Mouse (Mus musculus): ENCODE results near the gene Tnfsf15. TPM values are rescaled to one million over a fixed set of nuclear protein-coding genes. Genes with fewer than 3 reads are reported as not detected.

Tnfsf15 gene
- polyA plus RNA-seq, 1 experiment from 2014 or later: 0.15 TPM

- no peak overlapping the region for H3K4me3 ChIP-seq
- WGBS: 87% methylated on average over 3 of the region's 3 CpGs
These were observed 4.9 kb downstream of the Tnfsf15 start for GRCm38 (mm10) chr4:63740001-63740400.

GRCm38 (mm10) chr4:63739524-63739923, 5.4 kb downstream of the Tnfsf15 start:
- WGBS: 38% methylated on average over 7 of the region's 7 CpGs
- Histone ChIP-seq H3K4me1 (peaks cover 46% of the 10 kb centered on the region), H3K4me3 (no peak overlapping the region), H3K9me3 (no peaks in the 10 kb centered on the region), H3K27me3 (no peaks in the 10 kb centered on the region), H3K27ac (peak overlapping the region; percentile 48), H3K36me3 (no peaks in the 10 kb centered on the region), H3K9ac (no peak overlapping the region), H3K4me2 (replicated peaks) (no peak overlapping the region)
- ATAC-seq (ENCODE audit: low FRiP score, low read depth): no peak

More at GRCm38 (mm10) chr4:63740001-63740400, 4.9 kb downstream of the Tnfsf15 start:
- Histone ChIP-seq H3K9ac (no peak overlapping the region), H3K27me3 (no peaks in the 10 kb centered on the region), H3K27ac (no peak overlapping the region), H3K4me1 (peaks cover 51% of the 10 kb centered on the region), H3K9me3 (no peaks in the 10 kb centered on the region), H3K36me3 (no peaks in the 10 kb centered on the region), H3K4me2 (replicated peaks) (no peak overlapping the region)
- ATAC-seq (ENCODE audit: low FRiP score, low read depth): no peak

- 44% methylated on average over 9 of the region's 9 CpGs for WGBS
- no peak; the same call in 1 of the 2 replicates for ATAC-seq (ENCODE audit: low FRiP score, low read depth)
- Histone ChIP-seq H3K27me3 (no peaks in the 10 kb centered on the region), H3K4me3 (no peak overlapping the region), H3K4me1 (peaks cover 40% of the 10 kb centered on the region), H3K27ac (no peak overlapping the region), H3K9me3 (no peaks in the 10 kb centered on the region), H3K4me2 (replicated peaks) (no peak overlapping the region), H3K36me3 (no peaks in the 10 kb centered on the region), H3K9ac (no peak overlapping the region)
These were observed 6.4 kb downstream of the Tnfsf15 start for GRCm38 (mm10) chr4:63738364-63738997.

GRCm38 (mm10) chr4:63731299-63731698, 13.6 kb downstream of the Tnfsf15 start:
- H3K36me3 ChIP-seq: no peaks in the 10 kb centered on the region
- H3K4me1 ChIP-seq: peaks cover under 1% of the 10 kb centered on the region
- H3K4me2 ChIP-seq (replicated peaks): no peak overlapping the region
- no peak overlapping the region for H3K27ac ChIP-seq
- no peak overlapping the region for H3K4me3 ChIP-seq
- H3K9ac ChIP-seq: no peak overlapping the region
- ATAC-seq (ENCODE audit: low FRiP score, low read depth): no peak
- no peaks in the 10 kb centered on the region for H3K9me3 ChIP-seq
- H3K27me3 ChIP-seq: no peaks in the 10 kb centered on the region
- WGBS: 49% methylated on average over 2 of the region's 2 CpGs

GRCm38 (mm10) chr4:63726727-63727126, 18.2 kb downstream of the Tnfsf15 start:
- Histone ChIP-seq H3K4me2 (replicated peaks) (no peak overlapping the region), H3K4me1 (peaks cover 5% of the 10 kb centered on the region), H3K27me3 (no peaks in the 10 kb centered on the region), H3K27ac (no peak overlapping the region), H3K4me3 (no peak overlapping the region), H3K9me3 (no peaks in the 10 kb centered on the region), H3K9ac (no peak overlapping the region), H3K36me3 (no peaks in the 10 kb centered on the region)
- WGBS: 35% methylated on average over 4 of the region's 4 CpGs
- no peak for ATAC-seq (ENCODE audit: low FRiP score, low read depth)

- H3K4me2 ChIP-seq (replicated peaks): no peak overlapping the region
- H3K9me3 ChIP-seq: no peaks in the 10 kb centered on the region
- no peak overlapping the region for H3K9ac ChIP-seq
- no peaks in the 10 kb centered on the region for H3K27me3 ChIP-seq
- no peak overlapping the region for H3K27ac ChIP-seq
- H3K4me3 ChIP-seq: no peak overlapping the region
- H3K36me3 ChIP-seq: no peaks in the 10 kb centered on the region
- no peak for ATAC-seq (ENCODE audit: low FRiP score, low read depth)
- H3K4me1 ChIP-seq: peaks cover 5% of the 10 kb centered on the region; the same call in 1 of the 2 replicates
- WGBS: 42% methylated on average over 5 of the region's 5 CpGs
These were observed 18.9 kb downstream of the Tnfsf15 start for GRCm38 (mm10) chr4:63725981-63726380.

GRCm38 (mm10) chr4:63717922-63718643, 26.8 kb downstream of the Tnfsf15 start:
- Histone ChIP-seq H3K4me3 (no peak overlapping the region), H3K9ac (no peak overlapping the region), H3K4me1 (no peaks in the 10 kb centered on the region), H3K36me3 (no peaks in the 10 kb centered on the region), H3K27ac (no peak overlapping the region), H3K27me3 (no peaks in the 10 kb centered on the region), H3K9me3 (no peaks in the 10 kb centered on the region), H3K4me2 (replicated peaks) (no peak overlapping the region)
- no peak for ATAC-seq (ENCODE audit: low FRiP score, low read depth)
- WGBS: 65% methylated on average over 8 of the region's 8 CpGs

GRCm38 (mm10) chr4:63711886-63712285, 33.0 kb downstream of the Tnfsf15 start:
- Histone ChIP-seq H3K4me2 (replicated peaks) (no peak overlapping the region), H3K9ac (no peak overlapping the region), H3K36me3 (no peaks in the 10 kb centered on the region), H3K27me3 (no peaks in the 10 kb centered on the region), H3K4me3 (no peak overlapping the region), H3K9me3 (no peaks in the 10 kb centered on the region), H3K4me1 (no peaks in the 10 kb centered on the region), H3K27ac (no peak overlapping the region)
- 90% methylated on average over 5 of the region's 5 CpGs for WGBS
- no peak for ATAC-seq (ENCODE audit: low FRiP score, low read depth)

- Histone ChIP-seq H3K4me2 (replicated peaks) (no peak overlapping the region), H3K36me3 (no peaks in the 10 kb centered on the region), H3K9me3 (no peaks in the 10 kb centered on the region), H3K4me3 (no peak overlapping the region), H3K4me1 (no peaks in the 10 kb centered on the region), H3K9ac (no peak overlapping the region), H3K27me3 (no peaks in the 10 kb centered on the region), H3K27ac (no peak overlapping the region)
- 54% methylated on average over 8 of the region's 8 CpGs for WGBS
- no peak for ATAC-seq (ENCODE audit: low FRiP score, low read depth)
These were observed 34.3 kb downstream of the Tnfsf15 start for GRCm38 (mm10) chr4:63710431-63711220.

GRCm38 (mm10) chr4:63706279-63706971, 38.5 kb downstream of the Tnfsf15 start:
- no peaks in the 10 kb centered on the region for H3K9me3 ChIP-seq
- H3K4me2 ChIP-seq (replicated peaks): no peak overlapping the region
- 88% methylated on average over 1 of the region's 1 CpGs for WGBS
- H3K4me1 ChIP-seq: no peaks in the 10 kb centered on the region
- no peaks in the 10 kb centered on the region for H3K36me3 ChIP-seq
- no peak overlapping the region for H3K27ac ChIP-seq
- no peak overlapping the region for H3K4me3 ChIP-seq
- H3K9ac ChIP-seq: no peak overlapping the region
- ATAC-seq (ENCODE audit: low FRiP score, low read depth): no peak
- H3K27me3 ChIP-seq: no peaks in the 10 kb centered on the region

GRCm38 (mm10) chr4:63704232-63704631, 40.7 kb downstream of the Tnfsf15 start:
- no peak for ATAC-seq (ENCODE audit: low FRiP score, low read depth)
- H3K4me3 ChIP-seq: no peak overlapping the region
- H3K36me3 ChIP-seq: no peaks in the 10 kb centered on the region
- H3K27ac ChIP-seq: no peak overlapping the region
- no peaks in the 10 kb centered on the region for H3K4me1 ChIP-seq
- no peaks in the 10 kb centered on the region for H3K9me3 ChIP-seq
- no peaks in the 10 kb centered on the region for H3K27me3 ChIP-seq
- no peak overlapping the region for H3K4me2 ChIP-seq (replicated peaks)
- no peak overlapping the region for H3K9ac ChIP-seq
- WGBS: 75% methylated on average over 5 of the region's 5 CpGs

- Histone ChIP-seq H3K27ac (no peak overlapping the region), H3K36me3 (no peaks in the 10 kb centered on the region), H3K27me3 (no peaks in the 10 kb centered on the region), H3K4me3 (no peak overlapping the region), H3K4me1 (no peaks in the 10 kb centered on the region), H3K4me2 (replicated peaks) (no peak overlapping the region), H3K9ac (no peak overlapping the region), H3K9me3 (no peaks in the 10 kb centered on the region)
- 82% methylated on average over 2 of the region's 2 CpGs for WGBS
- ATAC-seq (ENCODE audit: low FRiP score, low read depth): no peak
These were observed 41.2 kb downstream of the Tnfsf15 start for GRCm38 (mm10) chr4:63703686-63704085.
